Mouse (Mus musculus) cerebellum, adult 11-12 months (tissue): ENCODE data around the gene Rexo2.
A peak's percentile ranks its signal among the peaks of the same experiment; 100 is the strongest.
"Not testable (repeated sequence)": the region's sequence is repeated elsewhere in the genome, so short reads cannot be mapped to it uniquely, and the experiment has no call there.

Source experiments
- DNase-seq: peaks from one replicate; pipeline ENCODE4 v3.0.0; 2022

Rexo2 gene

DNA sequence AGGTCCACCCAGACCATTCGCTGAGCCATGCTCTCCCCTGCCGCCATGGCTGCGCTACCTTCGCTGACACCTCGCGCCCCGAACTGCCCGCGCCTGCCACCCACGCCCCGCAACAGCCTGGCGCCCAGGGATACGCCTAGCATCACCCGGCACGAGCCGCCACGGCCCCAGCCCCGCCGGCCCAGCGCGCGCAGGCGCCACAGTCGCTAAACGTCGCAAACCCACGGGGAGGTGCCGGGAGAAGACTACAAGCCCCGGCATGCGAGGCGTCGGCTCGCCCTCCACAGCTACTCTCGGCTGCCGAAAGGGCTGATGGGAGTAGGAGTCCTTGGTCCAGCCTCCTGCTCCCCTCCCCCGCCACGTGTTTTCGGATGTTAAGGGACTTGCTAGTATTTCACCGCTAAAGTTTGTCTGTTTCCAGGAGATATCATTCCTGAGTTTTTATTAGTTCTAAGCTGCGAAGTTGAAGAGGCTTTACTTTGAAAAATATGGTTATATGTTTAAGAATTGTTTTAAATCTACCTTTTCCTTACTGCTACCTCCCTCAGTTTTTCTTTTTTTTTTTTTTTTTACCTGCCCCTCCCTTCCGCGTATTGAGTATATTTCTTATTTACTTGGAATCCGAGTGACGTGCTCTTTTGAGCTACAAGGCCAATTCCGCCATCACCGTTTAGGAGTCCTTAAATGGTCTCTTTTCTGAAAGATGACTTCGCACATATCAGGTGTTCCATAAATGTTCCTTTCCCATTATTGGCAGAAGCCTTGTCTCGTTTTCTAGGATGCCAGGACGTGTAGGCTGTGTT, at the start of gene Rexo2:
Rexo2 (minus strand) TSS at position 213 of the 803 bp plus-strand sequence.
- peak; percentile 94 for DNase-seq

- no peak for DNase-seq
Measured at GRCm38 (mm10) chr9:48526520-48526919, 46.1 kb upstream of the Rexo2 start.

GRCm38 (mm10) chr9:48525566-48525965, 45.1 kb upstream of the Rexo2 start:
- DNase-seq, result no peak

DNA sequence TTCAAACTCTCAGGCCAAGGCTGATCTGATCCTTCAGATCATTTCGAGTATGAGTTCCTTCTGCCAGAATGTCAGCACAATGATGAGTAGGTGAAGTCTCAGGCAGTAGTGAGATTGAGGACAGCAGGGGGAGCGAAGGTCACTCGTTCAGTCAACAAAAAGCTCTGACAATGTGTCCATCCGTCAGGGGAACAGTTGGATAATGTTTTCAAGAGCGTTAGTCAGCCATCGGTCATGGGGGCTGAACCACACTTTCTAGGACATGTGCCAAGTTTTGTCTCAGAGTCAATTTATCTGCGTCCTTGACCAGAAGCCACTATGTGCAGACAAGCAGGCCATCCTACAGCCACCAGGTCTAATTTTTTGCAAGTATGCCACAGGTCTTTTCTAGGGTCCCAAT, 40.0 kb upstream of the Rexo2 start:
- DNase-seq, result not testable (repeated sequence)

DNA sequence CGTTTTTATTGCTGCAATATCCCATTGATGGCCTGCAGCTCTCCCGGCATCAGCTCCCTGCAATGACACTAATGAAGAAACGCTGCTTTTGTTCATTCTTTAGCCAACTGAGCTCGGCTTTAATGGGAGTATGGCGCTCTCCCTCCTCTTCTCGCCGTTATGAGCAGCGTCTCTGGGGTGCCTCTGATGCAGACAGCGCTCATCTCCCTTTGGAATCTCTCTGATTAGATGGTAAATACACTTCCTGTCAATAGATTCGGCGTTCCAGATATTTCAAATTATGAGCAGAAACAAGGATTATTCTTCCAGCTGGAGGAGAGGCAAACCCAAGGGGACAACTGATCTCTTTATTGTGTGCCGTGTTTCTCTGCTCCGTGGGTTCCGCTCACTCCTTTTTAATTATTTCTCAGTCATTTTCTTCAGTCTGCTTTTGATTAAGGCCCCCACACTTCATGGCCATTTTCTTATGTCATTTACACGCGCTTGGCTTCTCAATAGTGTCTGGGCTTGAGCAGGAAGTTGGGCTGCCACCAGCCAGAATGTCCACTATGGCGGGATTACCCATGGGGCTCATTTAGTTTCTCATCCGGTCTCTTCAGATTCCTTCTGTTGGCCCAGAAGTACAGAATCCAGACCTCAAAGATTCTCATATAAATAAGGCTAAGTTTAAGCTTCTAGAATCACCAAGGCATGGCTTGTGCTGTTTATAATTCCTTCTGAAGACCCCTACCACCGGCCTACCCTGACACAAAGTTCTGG, 37.1 kb upstream of the Rexo2 start:
- no peak for DNase-seq

- DNase-seq, result no peak
Measured at GRCm38 (mm10) chr9:48516615-48517371, 36.4 kb upstream of the Rexo2 start.

- no peak for DNase-seq
Measured at GRCm38 (mm10) chr9:48515332-48515731, 34.9 kb upstream of the Rexo2 start.

DNA sequence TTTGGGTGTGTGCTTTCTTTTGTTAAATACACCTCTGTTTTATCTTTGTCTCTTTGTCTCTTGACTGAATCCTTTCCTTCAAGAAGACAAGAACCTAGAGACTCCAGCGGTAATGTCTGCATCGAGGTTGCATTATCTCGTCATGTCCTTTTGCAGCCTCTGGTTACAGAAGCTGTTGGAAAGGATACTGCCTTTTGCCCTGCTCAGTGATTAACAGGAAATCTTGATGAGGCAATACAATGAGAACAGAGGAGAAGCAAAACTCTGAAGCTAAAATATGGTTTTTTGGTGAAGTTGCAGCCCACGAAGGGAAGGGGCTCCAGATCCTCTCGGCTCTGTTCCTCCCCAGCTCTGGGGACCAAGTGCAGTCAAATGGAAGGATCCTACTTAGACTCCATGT, 29.7 kb upstream of the Rexo2 start:
- no peak for DNase-seq

- no peak for DNase-seq
Measured at GRCm38 (mm10) chr9:48504741-48505365, 24.4 kb upstream of the Rexo2 start.

GRCm38 (mm10) chr9:48503001-48503400, 22.6 kb upstream of the Rexo2 start:
- DNase-seq, result no peak

GRCm38 (mm10) chr9:48501192-48501591, 20.8 kb upstream of the Rexo2 start:
- DNase-seq, result no peak

GRCm38 (mm10) chr9:48495548-48495932, 15.1 kb upstream of the Rexo2 start:
- no peak for DNase-seq

DNA sequence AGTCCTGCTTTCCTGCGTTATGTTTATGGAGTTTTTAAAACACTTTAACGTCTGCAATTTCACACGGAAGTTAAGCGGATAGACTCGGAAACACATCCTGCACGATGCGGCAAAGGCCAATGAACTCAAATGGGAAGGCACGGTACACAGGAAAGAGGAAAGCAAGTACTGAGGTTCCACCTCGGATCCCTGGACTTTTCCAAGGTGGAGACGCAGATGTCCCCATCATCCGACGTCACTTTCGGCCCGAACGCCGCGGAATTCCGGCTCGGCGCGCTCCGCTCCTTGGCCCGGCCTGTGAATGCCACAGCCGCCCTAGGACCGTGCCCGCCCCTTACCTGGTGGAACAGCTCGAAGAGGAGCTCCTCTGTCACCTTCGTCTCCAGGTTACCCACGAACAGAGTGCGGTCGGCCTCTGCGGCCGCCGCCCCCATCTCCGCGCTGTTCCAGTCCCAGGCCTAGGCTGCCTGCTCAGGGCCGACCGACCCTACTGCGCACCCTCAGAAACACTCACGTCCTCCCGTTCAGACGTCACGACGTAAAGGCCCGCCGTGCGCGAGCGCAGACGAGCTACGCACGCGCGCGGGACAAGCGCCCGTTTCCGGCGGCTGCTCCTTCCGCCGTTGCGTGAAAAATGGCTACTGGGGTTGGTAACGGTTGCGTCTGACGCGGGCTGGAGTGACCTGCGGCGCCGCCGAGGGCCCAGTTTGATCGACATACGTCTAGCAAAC, 14.6 kb upstream of the Rexo2 start, which contains the start of the genes Rbm7 and Gm5617:
Rbm7 (minus strand) TSS at position 483 of the 731 bp plus-strand sequence.
Gm5617 (plus strand) TSS at position 626 of the 731 bp plus-strand sequence.
- DNase-seq, result peak; percentile 95

GRCm38 (mm10) chr9:48481214-48482134, 1.1 kb upstream of the Rexo2 start:
- DNase-seq, result no peak

DNA sequence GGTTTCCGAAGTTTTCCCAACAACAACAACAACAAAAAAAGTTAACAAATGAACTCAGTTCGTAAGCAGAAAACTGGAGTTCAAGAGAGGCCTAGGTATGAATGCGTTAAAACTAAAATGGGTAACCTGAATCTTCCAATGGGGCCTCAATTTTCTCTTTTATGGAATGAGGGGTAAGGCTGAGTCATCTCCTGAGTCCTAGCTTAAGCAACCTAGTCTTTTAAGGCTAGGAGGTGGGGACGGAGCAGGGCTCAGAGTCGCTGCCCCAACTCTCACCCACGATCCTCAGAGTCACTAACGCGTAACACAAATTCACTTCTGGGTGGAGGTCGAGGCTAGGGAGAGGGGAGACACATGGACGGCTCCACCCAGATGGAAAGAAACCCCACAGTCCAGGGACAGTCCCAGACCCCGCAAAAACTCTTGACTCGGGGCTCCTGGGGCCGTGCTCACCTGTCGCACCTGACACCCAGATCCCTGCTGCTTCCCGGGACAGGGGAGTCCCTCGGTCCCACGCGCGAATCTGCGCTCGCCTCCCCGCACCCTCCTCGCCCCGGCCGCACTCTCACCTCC, 499 bp downstream of the Rexo2 start:
- DNase-seq, result no peak

DNA sequence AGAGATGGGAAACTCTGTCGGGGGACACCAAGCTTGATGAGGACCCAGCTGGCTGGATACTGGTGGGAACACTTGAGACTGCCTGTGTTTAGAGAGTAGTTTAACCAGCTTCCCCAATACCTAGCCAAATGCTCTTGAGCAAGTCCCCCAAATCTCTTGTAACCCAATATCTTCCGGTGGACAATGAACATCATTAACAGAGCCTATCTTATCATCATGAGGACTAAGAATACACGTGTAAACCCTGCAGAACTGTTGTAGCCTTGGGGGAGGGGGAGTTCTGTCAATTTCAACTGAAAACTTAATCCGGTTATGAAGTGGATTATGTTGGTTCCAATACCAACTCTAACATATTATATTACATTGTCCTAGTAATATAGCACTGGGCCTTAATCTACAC, 1.6 kb downstream of the Rexo2 start:
- DNase-seq, result no peak

DNA sequence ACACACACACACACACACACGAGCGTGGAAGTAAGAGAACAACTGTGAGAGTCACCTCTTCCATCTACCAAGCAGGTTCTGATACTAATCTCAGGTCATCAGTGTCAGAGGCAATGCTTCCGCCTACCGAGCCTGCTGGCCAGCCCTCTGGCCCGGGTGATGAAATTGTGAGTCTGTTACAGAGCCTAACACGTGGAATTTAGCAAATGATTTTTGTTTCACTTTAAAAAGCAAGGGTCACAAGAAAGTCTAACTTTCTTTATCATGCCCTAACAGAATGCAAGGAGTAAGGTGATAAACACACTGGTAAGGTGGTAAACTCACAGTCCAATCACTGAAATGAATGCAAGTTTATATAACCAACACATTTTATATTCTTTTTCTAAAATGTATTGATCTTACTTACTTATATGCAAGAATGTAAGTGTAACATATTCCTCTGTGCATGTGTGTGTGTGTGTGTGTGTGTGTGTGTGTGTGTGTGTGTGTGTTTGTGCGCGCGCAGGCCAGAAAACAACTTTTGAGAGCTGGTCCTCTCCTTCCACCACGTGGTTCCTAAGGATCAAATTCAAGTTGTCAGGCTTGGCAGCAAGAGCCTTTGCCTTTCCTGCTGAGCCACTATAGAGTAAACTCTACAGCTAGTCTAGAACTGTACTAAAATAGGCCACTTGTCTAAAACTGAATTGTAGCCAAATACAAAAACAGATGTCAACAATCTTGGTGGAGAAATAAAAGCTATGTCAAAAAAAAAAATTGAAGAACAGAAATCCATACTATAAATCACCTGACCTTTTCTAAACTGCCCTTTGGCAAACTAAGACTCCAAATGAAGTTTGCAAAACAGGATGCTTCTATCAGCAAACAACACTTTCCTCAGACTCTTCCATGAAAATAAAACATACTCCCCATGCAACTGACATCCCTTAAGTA, 3.9 kb downstream of the Rexo2 start:
- no peak for DNase-seq

- DNase-seq, result no peak
Measured at GRCm38 (mm10) chr9:48474367-48474766, 6.1 kb downstream of the Rexo2 start.

DNA sequence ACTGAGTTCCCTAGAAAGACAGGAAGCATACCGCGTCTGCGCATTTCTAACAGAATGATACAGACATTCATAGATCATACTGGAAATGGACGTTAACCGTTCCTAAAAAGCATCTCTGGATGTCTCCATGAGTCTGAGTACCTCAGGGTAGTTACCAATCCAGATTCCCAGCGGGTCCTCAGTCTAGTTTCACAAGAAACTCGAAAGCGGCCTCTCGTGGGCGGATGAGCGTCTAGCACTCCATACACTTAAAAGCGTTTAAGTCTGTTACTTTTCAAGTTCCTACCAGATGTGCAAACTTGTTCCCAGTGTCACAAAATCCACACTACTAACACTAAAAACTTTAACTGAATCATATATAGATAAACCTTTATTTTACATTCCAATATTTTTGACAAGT, 7.3 kb downstream of the Rexo2 start:
- DNase-seq, result no peak
